Mouse (Mus musculus) adrenal gland, postnatal 4 days (tissue): ENCODE data around the gene Ptar1. TPM values are rescaled to one million over a fixed set of nuclear protein-coding genes. Genes with fewer than 3 reads are reported as not detected.
"Not testable (repeated sequence)": the region's sequence is repeated elsewhere in the genome, so short reads cannot be mapped to it uniquely, and the experiment has no call there.

Experiments used
- DNase-seq, 2 experiments: peaks; one replicate each; pipeline ENCODE4 v3.0.0; 2021 to 2022; ENCODE audit warnings: low spot score in 2 of 2, mixed read lengths in 2 of 2
- long read RNA-seq, 2 experiments: library from polyadenylated mRNA; stranded (forward); transcript quantifications; one replicate each; pipeline ENCODE4 v2.0.0; 2021
- total RNA-seq, 2 experiments: library from RNA; stranded (reverse); gene quantifications; 2 replicates each; pipeline ENCODE4 v1.2.3; 2021

The Ptar1 gene
- total RNA-seq = 10 to 100 TPM; 28.0 to 29.4 TPM
- long read RNA-seq, experiment 1 = 0 reads
- long read RNA-seq, experiment 2, partial matches to known transcripts = 0 of 2 reads
- long read RNA-seq, experiment 2, other reads (novel, unspliced or antisense) = 2 of 2 reads

DNA sequence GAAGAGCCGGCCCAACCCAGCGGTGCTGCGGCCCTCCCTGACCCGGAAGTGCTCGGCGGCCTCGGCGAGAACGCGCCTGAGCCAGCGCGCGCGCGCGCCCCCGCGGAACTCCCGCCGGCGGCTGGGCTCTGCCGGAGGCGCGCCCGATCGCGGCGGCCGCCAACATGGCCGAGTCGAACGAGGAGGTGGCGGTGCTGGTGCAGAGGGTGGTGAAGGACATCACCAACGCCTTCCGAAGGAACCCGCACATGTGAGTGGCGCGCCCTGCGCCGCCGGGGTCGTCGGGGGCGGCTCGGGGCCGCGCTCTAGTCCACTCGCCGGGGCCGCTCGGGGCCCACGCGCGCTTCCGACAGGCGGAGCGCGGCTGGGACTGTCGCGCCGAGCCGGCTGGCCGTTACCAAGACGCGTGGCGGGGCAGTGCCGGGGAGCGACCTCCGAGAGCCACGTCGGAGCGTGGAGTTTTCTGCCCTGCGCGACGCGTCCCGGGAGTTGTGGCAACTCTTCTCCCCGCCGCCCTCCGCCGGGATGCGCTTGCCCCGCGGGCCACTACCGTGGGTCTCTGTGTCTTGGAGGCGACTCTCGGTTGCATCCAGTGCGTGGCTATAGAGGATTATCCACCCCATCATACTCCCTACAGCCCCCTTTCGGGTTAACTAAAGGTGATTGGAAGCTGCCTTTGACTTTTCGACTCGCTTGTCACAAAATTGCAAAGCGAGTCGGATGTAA lies at the start of gene Ptar1:
Gene Ptar1, plus strand, starts transcription at position 134 of the 726 bp plus-strand sequence.
- peak; percentile 87 to 94 for DNase-seq

- DNase-seq = no peak
Observed at GRCm38 (mm10) chr19:23643819-23644218, 43.4 kb upstream of the Ptar1 start.

GRCm38 (mm10) chr19:23645347-23645746 lies 41.9 kb upstream of the Ptar1 start:
- DNase-seq = no peak

GRCm38 (mm10) chr19:23647308-23647707 lies 39.9 kb upstream of the Ptar1 start:
- DNase-seq = no peak

DNA sequence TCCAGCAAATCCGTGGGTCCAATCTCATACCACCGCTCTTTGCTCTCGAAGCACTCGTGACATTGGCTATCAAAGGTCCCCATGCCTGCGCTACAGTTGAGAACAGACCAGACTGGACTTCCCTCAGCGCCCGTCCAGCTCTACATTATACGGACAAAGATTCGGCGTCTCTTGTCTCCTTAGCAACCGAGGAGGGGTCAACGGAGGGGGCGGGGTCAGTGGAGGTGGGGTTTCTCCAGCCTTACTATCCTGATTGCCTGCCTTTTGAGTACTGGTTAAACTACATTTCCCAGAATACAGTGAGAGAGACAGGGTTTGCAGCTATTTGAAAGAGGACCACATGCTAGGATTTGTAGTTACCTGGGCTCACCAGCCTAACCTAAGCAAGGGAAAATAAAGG lies 34.6 kb upstream of the Ptar1 start, which contains the start of gene 1700028P14Rik:
Gene 1700028P14Rik, minus strand, starts transcription at position 169 of the 400 bp plus-strand sequence.
- DNase-seq = peak; percentile 11 to 16

- DNase-seq = no peak
Observed at GRCm38 (mm10) chr19:23653154-23653553, 34.1 kb upstream of the Ptar1 start.

DNA sequence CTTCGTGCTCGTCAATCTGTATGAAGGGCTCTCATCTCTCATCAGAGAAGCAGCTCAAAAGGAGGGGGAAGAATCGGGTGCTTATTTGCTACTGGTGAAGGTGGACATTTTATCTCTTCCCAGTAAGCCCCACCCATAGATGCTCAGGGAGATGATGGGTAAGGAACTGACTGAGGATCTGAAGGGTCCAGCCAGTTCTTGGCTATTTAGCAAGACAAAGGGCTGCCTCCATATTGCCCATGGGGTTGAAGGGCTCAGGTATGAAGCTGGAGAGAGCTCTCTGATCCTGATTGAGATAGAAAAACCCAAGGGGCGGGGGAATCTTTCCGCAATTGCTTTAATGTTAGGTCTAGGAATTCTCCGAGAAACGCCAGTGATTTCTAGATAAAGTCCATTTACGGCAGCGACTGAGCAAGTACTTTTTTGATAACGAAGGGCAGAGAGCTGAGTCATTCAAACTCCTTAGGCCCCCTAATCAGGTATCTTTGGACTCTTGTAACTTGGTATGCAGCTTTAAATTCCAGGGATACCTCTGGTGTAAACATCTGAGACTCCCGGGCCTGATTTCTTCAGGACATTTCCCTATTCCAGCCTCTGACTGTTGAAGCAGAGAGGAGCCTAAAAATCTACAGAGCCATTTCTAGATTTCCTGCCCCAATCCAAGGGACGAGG lies 29.8 kb upstream of the Ptar1 start:
- no peak for DNase-seq

GRCm38 (mm10) chr19:23658350-23658749 lies 28.9 kb upstream of the Ptar1 start:
- DNase-seq = no peak

- no peak for DNase-seq
Observed at GRCm38 (mm10) chr19:23664083-23664482, 23.1 kb upstream of the Ptar1 start.

GRCm38 (mm10) chr19:23668142-23668655 lies 19.0 kb upstream of the Ptar1 start:
- DNase-seq = no peak

GRCm38 (mm10) chr19:23673021-23673420 lies 14.2 kb upstream of the Ptar1 start:
- DNase-seq = no peak

- not testable (repeated sequence) for DNase-seq
Observed at GRCm38 (mm10) chr19:23675656-23676055, 11.6 kb upstream of the Ptar1 start.

GRCm38 (mm10) chr19:23686962-23687295 lies 300 bp upstream of the Ptar1 start:
- no peak for DNase-seq

DNA sequence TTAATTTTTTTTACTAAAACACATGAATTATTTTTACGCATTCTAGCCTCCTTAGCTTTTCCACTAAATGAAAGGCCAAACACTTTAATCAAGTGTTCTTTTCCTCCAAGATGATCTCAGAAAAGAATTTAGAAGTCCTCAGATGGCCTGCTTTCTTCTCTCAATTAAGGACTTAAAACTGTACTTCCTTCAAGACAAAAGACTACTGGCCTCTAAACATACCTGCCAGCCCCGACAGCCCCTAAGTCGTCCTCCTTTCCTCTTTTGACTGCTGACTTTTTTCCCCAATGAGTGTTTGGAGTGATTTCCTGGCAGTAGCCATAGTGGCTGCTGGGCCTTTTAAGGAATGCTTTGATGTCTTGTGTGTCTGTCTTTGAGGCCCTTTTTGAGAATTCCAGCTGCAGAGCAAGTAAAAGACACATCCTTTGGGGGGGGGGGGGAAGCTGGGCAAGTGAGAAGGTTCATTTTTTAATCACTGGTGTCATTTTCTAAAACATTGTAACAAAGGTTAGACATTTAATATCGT lies 1.3 kb downstream of the Ptar1 start:
- no peak for DNase-seq

DNA sequence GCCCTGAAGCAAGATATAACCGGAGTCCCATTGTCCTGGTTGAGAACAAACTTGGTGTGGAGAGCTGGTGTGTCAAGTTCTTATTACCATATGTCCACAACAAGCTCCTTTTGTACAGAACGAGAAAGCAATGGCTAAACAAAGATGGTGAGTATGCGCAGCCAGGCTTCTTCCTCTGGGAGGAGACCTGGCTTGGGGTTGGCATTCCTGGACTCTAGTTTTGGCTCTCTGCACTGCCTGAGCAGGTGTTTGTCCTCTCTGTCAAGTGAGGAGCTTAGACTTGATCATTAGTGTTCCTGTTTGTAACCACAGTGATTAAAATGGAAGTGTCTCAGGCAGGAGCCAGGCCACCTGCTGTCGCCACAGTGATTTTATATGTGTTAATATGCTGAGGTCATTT lies 7.1 kb downstream of the Ptar1 start:
- DNase-seq = no peak

DNA sequence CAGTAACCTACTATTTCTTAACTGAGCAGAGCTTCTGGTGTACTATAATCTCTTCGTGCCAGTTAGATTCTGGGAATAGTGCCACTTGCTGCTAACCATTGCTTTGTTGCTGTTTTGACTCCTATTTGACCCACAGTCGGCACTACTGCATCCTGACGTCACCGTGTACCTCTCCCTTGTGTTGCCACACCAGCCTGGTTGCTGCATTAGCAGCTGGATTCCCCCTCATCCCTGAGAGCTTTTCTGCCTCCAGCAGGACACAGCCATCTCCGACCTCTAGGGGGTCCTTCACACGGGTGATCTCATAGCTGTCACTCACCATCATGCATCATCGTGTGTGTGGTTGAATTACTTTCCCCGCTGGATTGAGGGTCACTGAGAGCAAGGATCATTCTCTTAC lies 10.6 kb downstream of the Ptar1 start:
- DNase-seq = no peak

- no peak for DNase-seq
Observed at GRCm38 (mm10) chr19:23698366-23698765, 11.1 kb downstream of the Ptar1 start.

DNA sequence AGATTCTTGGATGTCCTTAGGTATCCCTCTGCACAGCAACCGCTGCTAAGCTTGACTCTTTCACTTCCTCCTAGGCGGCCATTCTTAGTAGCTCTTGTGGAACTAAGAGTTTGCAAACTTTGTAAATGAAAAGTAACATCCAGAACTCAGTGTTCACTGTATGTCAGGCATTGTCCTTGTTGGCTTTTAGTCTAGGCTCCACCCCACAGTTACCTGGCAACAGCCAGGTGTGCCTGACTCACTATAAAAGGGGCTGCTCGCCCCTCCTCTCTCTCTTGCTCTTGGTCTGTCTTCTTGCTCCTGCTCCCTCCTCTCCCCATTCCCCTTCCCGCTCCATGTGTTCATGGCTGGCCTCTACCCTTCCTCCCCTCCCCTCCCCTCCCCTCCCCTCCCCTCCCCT lies 11.9 kb downstream of the Ptar1 start:
- DNase-seq = no peak

GRCm38 (mm10) chr19:23702896-23703295 lies 15.7 kb downstream of the Ptar1 start:
- DNase-seq = no peak

DNA sequence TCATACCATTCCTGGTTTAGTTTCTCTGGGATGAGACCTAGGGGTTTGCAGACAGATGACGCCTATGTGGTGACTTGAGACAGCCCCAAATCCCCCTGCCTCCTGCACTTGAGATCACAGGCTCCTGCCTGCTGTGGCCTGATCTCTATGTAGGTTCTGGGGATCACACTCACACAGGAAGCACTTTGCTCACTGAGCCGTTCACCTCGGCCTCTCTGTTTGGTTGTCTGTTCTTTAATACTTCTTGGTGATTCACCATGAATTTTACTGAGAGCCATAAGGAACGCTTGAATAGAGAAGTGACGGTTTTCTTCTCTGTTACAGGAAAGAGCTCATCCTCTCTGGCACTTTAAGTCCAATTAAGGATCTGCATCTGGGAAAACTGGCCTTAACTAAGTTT lies 18.2 kb downstream of the Ptar1 start:
- no peak for DNase-seq

DNA sequence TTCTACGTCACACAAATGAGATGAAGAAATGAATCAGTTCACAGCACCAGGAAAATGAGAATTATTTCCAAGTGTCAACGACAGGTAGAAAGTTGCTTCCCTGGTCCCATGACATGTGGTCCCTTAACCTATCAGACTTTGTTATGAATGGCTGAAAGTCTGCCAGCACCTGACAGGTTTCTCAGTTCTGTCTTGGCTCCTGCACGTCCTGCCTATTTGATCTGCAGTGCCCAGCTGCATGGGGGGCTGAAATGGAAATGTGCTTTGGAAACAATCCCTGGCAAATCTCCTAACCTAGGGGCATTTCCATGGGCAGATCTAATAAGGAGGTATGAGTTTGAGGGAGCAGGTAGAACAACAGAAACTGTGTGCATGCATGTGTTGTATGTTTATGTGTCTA lies 59.3 kb downstream of the Ptar1 start:
- DNase-seq = no peak

- no peak for DNase-seq
Observed at GRCm38 (mm10) chr19:23757011-23757410, 69.8 kb downstream of the Ptar1 start.
